Mouse (Mus musculus) liver, embryonic 14.5 days (tissue): Measurements from ENCODE around the gene Clec14a.

Experiments
- CTCF ChIP-seq: IDR thresholded peaks from 2 replicates; pipeline ENCODE4 v1.5.1; 2016; ENCODE audit warnings: antibody characterized with exemption, low read depth, control low read depth
- EP300 ChIP-seq: IDR thresholded peaks from 2 replicates; pipeline ENCODE4 v1.6.1; 2016; ENCODE audit warnings: antibody characterized with exemption, low read depth

- TF ChIP-seq CTCF: no peak
- no peak for TF ChIP-seq EP300
These were observed 1.3 kb downstream of the Clec14a start for GRCm38 (mm10) chr12:58267779-58268178.
